Mouse (Mus musculus) megakaryocyte, embryonic 14.5 days (primary cell): ENCODE data around the gene Dgkg.

Experiments used
- FLI1 ChIP-seq: IDR thresholded peaks from 2 replicates; pipeline ENCODE4 v1.6.1; 2012; ENCODE audit warnings: low read length, inconsistent platforms, mixed read lengths
- GATA1 ChIP-seq: IDR thresholded peaks from 3 replicates; pipeline ENCODE4 v1.6.1; 2012; ENCODE audit warnings: mixed read lengths, low read length, inconsistent platforms, borderline replicate concordance

DNA sequence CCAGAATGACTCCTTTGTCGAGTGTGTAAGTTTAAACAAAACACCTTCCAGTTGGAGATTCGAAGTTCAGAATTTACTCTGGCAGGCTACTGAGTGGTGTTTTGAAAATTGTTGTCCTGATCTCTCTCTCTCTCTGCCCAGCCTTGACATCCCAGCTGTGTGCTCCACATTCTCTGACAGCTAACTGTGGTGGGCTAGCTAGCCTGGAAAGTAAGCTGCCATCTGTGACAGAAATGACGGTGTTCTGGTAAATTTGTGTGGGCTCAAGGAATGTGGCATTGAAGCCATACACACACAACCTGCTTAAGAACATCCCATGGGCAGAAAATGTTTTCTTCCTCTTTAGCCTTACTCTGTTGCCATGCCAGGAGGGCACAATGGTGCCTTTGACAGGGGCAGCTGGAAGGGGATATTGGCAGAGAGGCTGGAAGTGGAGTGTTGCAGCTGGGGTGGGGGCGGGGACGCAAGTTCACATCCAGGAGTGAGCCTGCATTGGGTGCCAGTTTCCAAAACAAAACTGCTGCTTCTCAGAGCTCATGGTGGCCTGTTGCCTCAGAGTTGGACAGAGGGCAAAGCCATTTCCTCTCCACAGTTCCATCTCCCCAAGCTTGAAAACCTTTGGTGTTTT lies 148.0 kb downstream of the Dgkg start:
- TF ChIP-seq GATA1 (no peak), FLI1 (no peak)
